Mouse (Mus musculus) CH12.LX (cell line): ENCODE data around the gene Asap2.

Source experiments
- CTCF ChIP-seq, 2 experiments: IDR thresholded peaks in 1 of 2; conservative IDR thresholded peaks in 1 of 2; 2 replicates each; pipeline ENCODE4 v1.5.1; 2011 to 2012; ENCODE audit warnings: low read depth in 2 of 2, low read length in 2 of 2, improper control_type of control experiment in 1 of 2, inconsistent platforms in 1 of 2, mild to moderate bottlenecking in 1 of 2, moderate library complexity in 1 of 2
- ELF1 ChIP-seq: IDR thresholded peaks from 2 replicates; pipeline ENCODE4 v1.6.1; 2014; ENCODE audit warnings: low read depth, mild to moderate bottlenecking, inconsistent platforms, low read length, improper control_type of control experiment
- EP300 ChIP-seq: IDR thresholded peaks from 2 replicates; pipeline ENCODE4 v1.6.1; 2011; ENCODE audit warnings: low read length, improper control_type of control experiment
- JUND ChIP-seq: conservative IDR thresholded peaks from 2 replicates; pipeline ENCODE4 v1.6.1; 2011; ENCODE audit warnings: low read depth, low read length, improper control_type of control experiment
- KAT2A ChIP-seq: IDR thresholded peaks from 2 replicates; pipeline ENCODE4 v1.6.1; 2012; ENCODE audit warnings: low read length, improper control_type of control experiment, inconsistent platforms; ENCODE audit not compliant: insufficient replicate concordance
- MAFK ChIP-seq: IDR thresholded peaks from 2 replicates; pipeline ENCODE4 v1.6.1; 2011; ENCODE audit warnings: low read length, improper control_type of control experiment; ENCODE audit not compliant: insufficient replicate concordance
- POLR2A ChIP-seq: IDR thresholded peaks from 2 replicates; pipeline ENCODE4 v1.6.1; 2011; ENCODE audit warnings: low read depth, mild to moderate bottlenecking, improper control_type of control experiment, low read length
- RAD21 ChIP-seq: IDR thresholded peaks from 2 replicates; pipeline ENCODE4 v1.6.1; 2011; ENCODE audit warnings: low read depth, mild to moderate bottlenecking, low read length, improper control_type of control experiment, moderate library complexity
- SIN3A ChIP-seq: IDR thresholded peaks from 2 replicates; pipeline ENCODE4 v1.6.1; 2012; ENCODE audit warnings: low read length, improper control_type of control experiment, inconsistent platforms
- SMC3 ChIP-seq: IDR thresholded peaks from 2 replicates; pipeline ENCODE4 v1.6.1; 2011; ENCODE audit warnings: low read depth, low read length, improper control_type of control experiment
- TCF12 ChIP-seq: IDR thresholded peaks from 2 replicates; pipeline ENCODE4 v1.6.1; 2014; ENCODE audit warnings: low read depth, mild to moderate bottlenecking, inconsistent platforms, low read length, improper control_type of control experiment
- USF1 ChIP-seq: IDR thresholded peaks from 2 replicates; pipeline ENCODE4 v1.6.1; 2014; ENCODE audit warnings: low read depth, mild to moderate bottlenecking, inconsistent platforms, low read length, improper control_type of control experiment
- ZNF384 ChIP-seq: IDR thresholded peaks from 2 replicates; pipeline ENCODE4 v1.6.1; 2012; ENCODE audit warnings: low read depth, low read length, improper control_type of control experiment, inconsistent platforms

DNA sequence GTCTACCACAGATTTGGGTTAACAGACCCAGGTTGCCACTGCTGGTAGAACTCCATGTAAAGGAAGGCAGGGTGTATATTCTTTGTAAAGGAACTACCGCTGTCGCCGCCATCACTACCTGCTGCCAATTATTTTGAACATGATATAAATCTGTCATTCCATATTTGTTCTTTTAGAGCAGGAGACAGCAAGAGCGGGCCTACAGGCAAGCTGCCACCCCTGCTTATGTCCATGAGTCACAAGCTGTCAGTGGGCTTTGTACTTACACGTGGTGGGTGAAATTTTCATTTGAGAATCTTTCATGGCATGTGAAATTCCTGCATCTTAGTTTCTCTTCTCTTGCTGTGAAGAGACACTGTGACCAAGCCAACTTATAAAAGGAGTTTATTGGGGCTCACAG is 273.0 kb downstream of the Asap2 start:
- no peak for TF ChIP-seq SMC3
- no peak for TF ChIP-seq POLR2A
- TF ChIP-seq CTCF (conservative IDR thresholded peaks at IDR 0.05 in 1 of 2, IDR thresholded peaks at IDR 0.05 in 1 of 2; ENCODE audit: low read depth in 2 of 2, low read length in 2 of 2), result no peak
- no peak for TF ChIP-seq MAFK
- TF ChIP-seq RAD21, result no peak
- no peak for TF ChIP-seq ELF1
- TF ChIP-seq KAT2A, result no peak
- TF ChIP-seq USF1, result no peak
- no peak for TF ChIP-seq ZNF384
- TF ChIP-seq TCF12, result no peak
- no peak for TF ChIP-seq JUND
- no peak for TF ChIP-seq EP300
- TF ChIP-seq SIN3A, result no peak
